Mouse (Mus musculus) embryo, embryonic 10.5 days (tissue): ENCODE results near the gene A830031A19Rik.

Experiments
- DNase-seq: peaks from one replicate; pipeline ENCODE4 v3.0.0-alpha.2; 2015; ENCODE audit warnings: low spot score

The A830031A19Rik gene

DNA sequence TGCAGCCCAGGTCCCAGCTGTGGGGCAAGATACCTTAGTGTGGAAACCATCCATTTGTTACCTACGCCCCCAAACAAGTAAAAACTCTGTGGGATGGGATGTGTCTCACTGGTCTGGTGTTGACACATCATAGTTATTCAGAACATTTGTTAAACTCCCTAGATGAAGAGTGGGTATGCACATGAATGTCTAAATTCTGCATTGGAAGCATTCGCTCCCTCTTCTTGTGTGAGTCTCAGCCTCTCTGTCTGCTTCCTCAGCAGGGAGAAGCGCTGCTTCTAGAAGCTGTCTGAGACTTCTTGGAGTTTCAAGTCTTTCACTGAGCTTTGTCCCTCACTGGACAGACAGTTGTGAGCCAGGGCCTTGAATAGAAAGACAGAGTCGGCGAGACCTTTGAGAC is 65.9 kb downstream of the A830031A19Rik start:
- no peak for DNase-seq

DNA sequence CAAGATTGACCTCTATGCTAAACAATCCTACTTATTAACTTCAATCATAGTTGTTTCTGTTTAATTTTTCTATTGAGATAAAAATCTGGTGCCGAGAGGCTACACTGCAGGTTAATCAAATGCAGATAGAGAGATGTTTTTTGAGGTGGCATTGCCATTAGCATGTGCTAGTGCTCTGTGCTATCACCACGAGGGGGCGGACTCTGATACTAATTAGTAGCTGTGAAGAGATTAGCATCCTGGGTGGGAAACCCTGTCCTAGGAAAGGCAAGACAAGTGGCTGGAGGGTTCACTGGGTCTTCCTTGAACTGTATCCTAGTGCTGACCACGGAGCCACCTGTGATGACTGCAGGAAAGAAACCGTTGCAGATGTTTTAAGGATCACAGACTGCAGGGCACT is 66.6 kb downstream of the A830031A19Rik start:
- DNase-seq: peak; percentile 48

DNA sequence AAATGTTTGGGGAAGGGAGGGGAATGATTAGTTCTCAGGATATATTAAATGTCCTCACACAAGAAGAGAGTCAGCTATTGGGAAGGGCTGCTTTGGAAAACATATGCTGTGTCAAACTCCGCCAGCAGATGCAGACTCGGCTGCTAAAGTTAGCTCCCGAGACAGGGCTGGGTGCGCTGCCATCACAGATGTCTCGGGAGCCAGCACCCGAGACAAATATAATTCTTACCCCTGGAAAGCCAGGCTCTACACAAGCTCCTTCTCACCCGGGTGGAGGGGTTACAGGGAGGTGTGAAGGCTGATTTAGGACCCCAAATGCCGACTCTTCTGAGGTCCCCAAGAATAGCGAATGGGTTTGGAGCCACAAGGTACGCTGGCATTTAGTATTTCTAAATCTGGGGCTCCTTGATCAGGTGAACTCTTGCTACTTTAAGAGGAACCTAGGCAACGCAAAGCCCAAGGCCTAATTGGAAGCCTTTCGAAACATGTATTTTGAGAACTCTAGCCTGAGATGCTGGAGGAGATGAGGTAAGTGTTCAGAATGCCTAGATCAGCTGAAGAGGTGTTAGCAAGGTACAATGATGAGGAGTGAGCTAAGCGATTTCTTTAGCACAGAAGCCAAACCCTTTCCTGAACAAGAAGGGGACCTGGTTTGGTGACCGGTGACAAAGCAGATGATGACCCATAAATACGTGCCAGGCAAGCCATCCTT is 69.3 kb downstream of the A830031A19Rik start:
- no peak for DNase-seq

DNA sequence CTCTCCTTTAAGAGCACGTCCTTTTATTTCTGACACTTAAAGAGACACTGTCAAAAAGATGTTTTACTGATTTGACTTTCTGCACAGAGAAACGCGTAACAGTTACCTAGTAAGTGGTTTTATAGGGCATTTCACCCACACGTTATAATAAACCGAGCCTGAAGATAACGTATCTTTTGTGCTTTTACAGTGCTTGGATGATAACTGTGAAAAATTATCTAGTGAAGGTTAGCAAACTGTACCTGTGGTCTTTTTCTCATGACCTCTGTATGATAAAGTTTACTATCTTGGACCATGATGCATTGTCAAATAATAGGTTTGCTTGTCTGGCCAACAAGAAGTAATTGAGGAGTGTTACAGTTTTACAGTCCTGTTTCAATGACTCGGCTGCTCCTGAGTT is 74.2 kb downstream of the A830031A19Rik start:
- no peak for DNase-seq
